Mouse (Mus musculus) leukemia stem cell, adult 10-12 weeks (primary cell): ENCODE measurements around the gene Nfib. TPM values are rescaled to one million over a fixed set of nuclear protein-coding genes. Genes with fewer than 3 reads are reported as not detected.

Source experiments
- polyA plus RNA-seq: library from polyadenylated mRNA; stranded (reverse); fragments of >175 nt; gene quantifications from 2 replicates; pipeline ENCODE4 v1.2.3, GENCODE M21; 2012; ENCODE audit warnings: low replicate concordance

Nfib gene
- polyA plus RNA-seq = 0.08 and 0.09 TPM in 2 replicates

DNA sequence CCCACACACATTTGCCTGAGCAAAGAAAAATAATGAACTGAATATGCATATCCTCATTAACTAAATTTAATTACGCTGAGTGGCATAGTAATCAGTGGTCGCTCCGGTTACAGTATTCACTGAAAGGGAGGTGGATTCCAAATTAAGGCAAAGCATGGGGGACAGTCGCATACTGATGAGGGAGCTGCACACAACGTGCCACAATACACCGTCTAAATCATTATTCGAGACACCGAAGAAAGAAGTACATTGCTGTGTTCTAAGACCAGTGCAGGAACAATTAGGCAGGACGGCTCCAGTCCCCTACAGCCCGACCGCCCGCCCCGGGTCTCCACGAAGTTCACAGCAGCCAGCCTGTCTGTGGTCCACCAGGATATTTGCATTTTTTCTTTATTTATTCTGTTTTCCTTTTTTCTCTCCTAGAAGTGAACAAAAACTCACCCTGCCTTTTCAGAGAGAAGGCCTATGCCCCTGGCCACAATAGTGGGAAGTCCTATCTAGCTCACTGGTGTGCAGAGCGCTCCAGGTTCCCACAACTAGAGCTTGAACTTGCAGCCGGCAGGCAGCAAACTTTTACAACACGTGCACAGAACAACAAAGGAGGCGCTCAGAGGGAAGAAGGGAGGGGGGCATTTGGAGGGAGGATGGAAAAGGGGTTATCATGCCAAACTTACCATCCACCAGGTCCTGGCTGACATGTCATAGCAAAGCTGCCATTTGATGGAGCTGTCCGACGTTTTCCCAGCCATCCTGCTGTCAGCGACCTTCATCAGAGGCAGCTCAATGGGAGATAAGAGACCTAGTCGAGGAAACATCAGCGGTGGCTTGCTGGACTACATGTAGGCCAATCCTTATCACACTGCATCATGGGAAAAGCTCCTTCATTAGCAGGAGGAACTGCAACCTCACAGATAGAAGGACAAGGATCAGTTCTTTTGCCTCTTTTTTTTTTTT lies at the start of gene Nfib:
Gene Nfib, minus strand, starts transcription at position 910 of the 954 bp plus-strand sequence.

Other genes with a start within 250 kb of the Nfib start
- gene Zdhhc21, start 154.2 kb upstream of the Nfib start, polyA plus RNA-seq = 0.55 and 0.80 TPM in 2 replicates
- not detected in 2 replicates for gene Cer1, start 179.4 kb upstream of the Nfib start, polyA plus RNA-seq